Mouse (Mus musculus) CH12.LX (cell line): Measurements from ENCODE around the gene Egfl7. TPM values are rescaled to one million over a fixed set of nuclear protein-coding genes. Genes with fewer than 3 reads are reported as not detected.

Source experiments
- DNase-seq: peaks from one replicate; pipeline ENCODE4 v3.0.0-alpha.2; 2013; ENCODE audit errors: extremely low read depth
- H3K27ac ChIP-seq: 2 replicates; pipeline ENCODE4 v1.5.1; 2012; ENCODE audit warnings: low read depth, mild to moderate bottlenecking, control low read depth, moderate library complexity; ENCODE audit not compliant: insufficient read depth
- H3K27me3 ChIP-seq: replicated peaks from 2 replicates; pipeline ENCODE3; 2012; ENCODE audit warnings: inconsistent platforms
- H3K36me3 ChIP-seq, 2 experiments: replicated peaks in 1 of 2; 2 replicates each; pipeline versions ENCODE3 to v1.6.1; 2012; ENCODE audit warnings: inconsistent platforms in 1 of 2, low read length in 1 of 2, mild to moderate bottlenecking in 1 of 2, mixed read lengths in 1 of 2, moderate library complexity in 1 of 2; ENCODE audit not compliant: control insufficient read depth in 1 of 2, insufficient read depth in 1 of 2
- H3K4me1 ChIP-seq, 2 experiments: 2 replicates each; pipeline ENCODE4 v1.6.1; 2012; ENCODE audit warnings: inconsistent platforms in 1 of 2, moderate library complexity in 1 of 2; ENCODE audit not compliant: insufficient read depth in 2 of 2, control insufficient read depth in 1 of 2
- H3K4me2 ChIP-seq: 2 replicates; pipeline ENCODE4 v1.6.1; 2012; ENCODE audit warnings: low read depth, mild to moderate bottlenecking, control low read depth; ENCODE audit not compliant: poor library complexity, insufficient read depth, severe bottlenecking
- H3K4me3 ChIP-seq, 3 experiments: fragments of 150-350 bp in 1 of 3; sonication (generic) in 1 of 3; replicated peaks in 1 of 3; 2 replicates each; pipeline versions ENCODE3 to v1.5.1; 2011 to 2012; ENCODE audit warnings: low read depth in 2 of 3, low read length in 2 of 3, mild to moderate bottlenecking in 2 of 3, moderate library complexity in 2 of 3, control low read depth in 1 of 3, improper control_type of control experiment in 1 of 3, inconsistent platforms in 1 of 3, mixed read lengths in 1 of 3; ENCODE audit not compliant: poor library complexity in 1 of 3
- H3K79me2 ChIP-seq: replicated peaks from 2 replicates; pipeline ENCODE4 v1.6.1; 2012; ENCODE audit warnings: mild to moderate bottlenecking, moderate library complexity; ENCODE audit not compliant: control insufficient read depth, poor library complexity, insufficient read depth, severe bottlenecking; ENCODE audit errors: extremely low read depth
- H3K9ac ChIP-seq: 2 replicates; pipeline ENCODE4 v1.6.1; 2012; ENCODE audit warnings: low read depth, mild to moderate bottlenecking, control low read depth, moderate library complexity; ENCODE audit not compliant: insufficient read depth
- H3K9me3 ChIP-seq: replicated peaks from 2 replicates; pipeline ENCODE3; 2012; ENCODE audit warnings: low read length, inconsistent platforms, mixed read lengths
- BHLHE40 ChIP-seq: IDR thresholded peaks from 2 replicates; pipeline ENCODE4 v1.6.1; 2011; ENCODE audit warnings: mild to moderate bottlenecking, low read depth, low read length, improper control_type of control experiment
- CHD1 ChIP-seq: IDR thresholded peaks from 2 replicates; pipeline ENCODE4 v1.6.1; 2012; ENCODE audit warnings: low read depth, low read length, improper control_type of control experiment, inconsistent platforms
- CTCF ChIP-seq, 2 experiments: IDR thresholded peaks in 1 of 2; conservative IDR thresholded peaks in 1 of 2; 2 replicates each; pipeline ENCODE4 v1.5.1; 2011 to 2012; ENCODE audit warnings: low read depth in 2 of 2, low read length in 2 of 2, improper control_type of control experiment in 1 of 2, inconsistent platforms in 1 of 2, mild to moderate bottlenecking in 1 of 2, moderate library complexity in 1 of 2
- E2F4 ChIP-seq: IDR thresholded peaks from 2 replicates; pipeline ENCODE4 v1.6.1; 2011; ENCODE audit warnings: low read depth, low read length, improper control_type of control experiment; ENCODE audit not compliant: insufficient replicate concordance
- EP300 ChIP-seq: IDR thresholded peaks from 2 replicates; pipeline ENCODE4 v1.6.1; 2011; ENCODE audit warnings: low read length, improper control_type of control experiment
- ETS1 ChIP-seq: conservative IDR thresholded peaks from 2 replicates; pipeline ENCODE4 v1.6.1; 2012; ENCODE audit warnings: low read depth, mild to moderate bottlenecking, inconsistent platforms, low read length, improper control_type of control experiment, moderate library complexity
- GABPA ChIP-seq: IDR thresholded peaks from 2 replicates; pipeline ENCODE4 v1.6.1; 2012; ENCODE audit warnings: low read depth, low read length, improper control_type of control experiment, inconsistent platforms; ENCODE audit not compliant: insufficient replicate concordance
- HCFC1 ChIP-seq: IDR thresholded peaks from 2 replicates; pipeline ENCODE4 v1.6.1; 2012; ENCODE audit warnings: low read depth, mild to moderate bottlenecking, inconsistent platforms, low read length, improper control_type of control experiment
- IRF4 ChIP-seq: IDR thresholded peaks from 2 replicates; pipeline ENCODE4 v1.6.1; 2014; ENCODE audit warnings: low read depth, mild to moderate bottlenecking, inconsistent platforms, low read length, improper control_type of control experiment
- JUN ChIP-seq: IDR thresholded peaks from 2 replicates; pipeline ENCODE4 v1.6.1; 2011; ENCODE audit warnings: low read depth, mild to moderate bottlenecking, low read length, improper control_type of control experiment, moderate library complexity; ENCODE audit not compliant: insufficient read depth
- KAT2A ChIP-seq: IDR thresholded peaks from 2 replicates; pipeline ENCODE4 v1.6.1; 2012; ENCODE audit warnings: low read length, improper control_type of control experiment, inconsistent platforms; ENCODE audit not compliant: insufficient replicate concordance
- MAFK ChIP-seq: IDR thresholded peaks from 2 replicates; pipeline ENCODE4 v1.6.1; 2011; ENCODE audit warnings: low read length, improper control_type of control experiment; ENCODE audit not compliant: insufficient replicate concordance
- MAX ChIP-seq: IDR thresholded peaks from 2 replicates; pipeline ENCODE4 v1.6.1; 2011; ENCODE audit warnings: low read length, improper control_type of control experiment
- MAZ ChIP-seq: IDR thresholded peaks from 2 replicates; pipeline ENCODE4 v1.6.1; 2012; ENCODE audit warnings: low read depth, mild to moderate bottlenecking, inconsistent platforms, low read length, improper control_type of control experiment, moderate library complexity
- MEF2A ChIP-seq: IDR thresholded peaks from 2 replicates; pipeline ENCODE4 v1.6.1; 2014; ENCODE audit warnings: low read depth, mild to moderate bottlenecking, inconsistent platforms, low read length, improper control_type of control experiment, borderline replicate concordance
- MXI1 ChIP-seq: IDR thresholded peaks from 2 replicates; pipeline ENCODE4 v1.6.1; 2011; ENCODE audit warnings: mild to moderate bottlenecking, low read depth, low read length, improper control_type of control experiment
- NRF1 ChIP-seq: IDR thresholded peaks from 2 replicates; pipeline ENCODE4 v1.6.1; 2014; ENCODE audit warnings: low read depth, mild to moderate bottlenecking, inconsistent platforms, low read length, improper control_type of control experiment, moderate library complexity
- PAX5 ChIP-seq: IDR thresholded peaks from 2 replicates; pipeline ENCODE4 v1.6.1; 2012; ENCODE audit warnings: low read length, inconsistent platforms, mixed read lengths
- POLR2A ChIP-seq: IDR thresholded peaks from 2 replicates; pipeline ENCODE4 v1.6.1; 2011; ENCODE audit warnings: low read depth, mild to moderate bottlenecking, improper control_type of control experiment, low read length
- POLR2AphosphoS2 ChIP-seq: IDR thresholded peaks from 2 replicates; pipeline ENCODE4 v1.6.1; 2011; ENCODE audit warnings: low read depth, low read length, improper control_type of control experiment
- RAD21 ChIP-seq: IDR thresholded peaks from 2 replicates; pipeline ENCODE4 v1.6.1; 2011; ENCODE audit warnings: low read depth, mild to moderate bottlenecking, low read length, improper control_type of control experiment, moderate library complexity
- RCOR1 ChIP-seq: conservative IDR thresholded peaks from 2 replicates; pipeline ENCODE4 v1.6.1; 2012; ENCODE audit warnings: low read depth, mild to moderate bottlenecking, inconsistent platforms, low read length, improper control_type of control experiment
- SIN3A ChIP-seq: IDR thresholded peaks from 2 replicates; pipeline ENCODE4 v1.6.1; 2012; ENCODE audit warnings: low read length, improper control_type of control experiment, inconsistent platforms
- SMC3 ChIP-seq: IDR thresholded peaks from 2 replicates; pipeline ENCODE4 v1.6.1; 2011; ENCODE audit warnings: low read depth, low read length, improper control_type of control experiment
- TBP ChIP-seq: conservative IDR thresholded peaks from 2 replicates; pipeline ENCODE4 v1.6.1; 2011; ENCODE audit warnings: low read depth, low read length, improper control_type of control experiment
- TCF12 ChIP-seq: IDR thresholded peaks from 2 replicates; pipeline ENCODE4 v1.6.1; 2014; ENCODE audit warnings: low read depth, mild to moderate bottlenecking, inconsistent platforms, low read length, improper control_type of control experiment
- UBTF ChIP-seq: IDR thresholded peaks from 2 replicates; pipeline ENCODE4 v1.6.1; 2012; ENCODE audit warnings: low read depth, mild to moderate bottlenecking, inconsistent platforms, low read length, improper control_type of control experiment, moderate library complexity
- USF2 ChIP-seq: conservative IDR thresholded peaks from 2 replicates; pipeline ENCODE4 v1.6.1; 2011; ENCODE audit warnings: low read depth, low read length, improper control_type of control experiment
- ZC3H11A ChIP-seq: IDR thresholded peaks from 2 replicates; pipeline ENCODE4 v1.6.1; 2012; ENCODE audit warnings: low read depth, mild to moderate bottlenecking, inconsistent platforms, low read length, improper control_type of control experiment
- ZKSCAN1 ChIP-seq: IDR thresholded peaks from 2 replicates; pipeline ENCODE4 v1.6.1; 2012; ENCODE audit warnings: low read depth, inconsistent platforms, low read length, improper control_type of control experiment, borderline replicate concordance
- ZMIZ1 ChIP-seq: IDR thresholded peaks from 2 replicates; pipeline ENCODE4 v1.6.1; 2012; ENCODE audit warnings: low read depth, mild to moderate bottlenecking, inconsistent platforms, low read length, improper control_type of control experiment
- ZNF384 ChIP-seq: IDR thresholded peaks from 2 replicates; pipeline ENCODE4 v1.6.1; 2012; ENCODE audit warnings: low read depth, low read length, improper control_type of control experiment, inconsistent platforms
- dilution Hi-C: fragments of 300-500 bp; cut with MboI; formaldehyde crosslinking; loops from 2 replicates; pipeline ENCODE4 v1.14.3; 2020; ENCODE audit warnings: low sequenced_read_pairs; ENCODE audit not compliant: extremely low pct_unique_long_range_greater_than_20kb, extremely low pct_ligation_motif_present
- in situ Hi-C: fragments of 300-500 bp; cut with MboI; formaldehyde crosslinking; loops from 3 replicates; pipeline ENCODE4 v1.14.3; 2019; ENCODE audit warnings: low sequenced_read_pairs, low pct_ligation_motif_present, low pct_unique_long_range_greater_than_20kb, mixed read lengths
- polyA plus RNA-seq: library from polyadenylated mRNA; unstranded; fragments of >175 nt; gene quantifications from 2 replicates; pipeline ENCODE4 v1.2.1, GENCODE M21; 2012; ENCODE audit warnings: low read depth; ENCODE audit not compliant: insufficient read length
- total RNA-seq, 2 experiments: library from RNA; depleted of rRNA; stranded (reverse); fragments of 300-350 nt in 1 of 2; fragments of >200 nt in 1 of 2; gene quantifications; 2 replicates each; pipeline ENCODE4 v1.2.3; 2012 to 2014

The Egfl7 gene
- total and polyA plus RNA-seq, 3 experiments = 20.1 to 39.3 (median 24.7) TPM

DNA sequence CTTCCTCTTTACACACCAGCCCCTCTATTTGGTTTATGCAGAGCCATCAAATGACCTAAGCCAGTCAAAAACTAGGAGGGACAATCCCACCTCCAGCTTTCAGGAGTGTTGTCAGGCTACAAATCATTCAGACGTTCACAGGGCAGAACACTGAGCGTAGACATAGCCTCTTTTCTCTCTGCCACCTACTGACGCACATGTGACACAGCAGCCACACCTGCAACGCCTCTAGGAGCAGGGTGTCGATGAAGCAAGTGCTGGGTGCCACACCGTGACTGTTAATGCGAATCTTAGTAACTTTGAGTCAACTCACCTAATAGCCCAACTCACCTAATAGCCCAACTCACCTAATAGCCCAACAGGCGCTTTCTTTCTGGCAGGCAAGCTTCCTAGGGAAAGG, 59.3 kb downstream of the Egfl7 start (continued):
- TF ChIP-seq CTCF (conservative IDR thresholded peaks at IDR 0.05 in 1 of 2, IDR thresholded peaks at IDR 0.05 in 1 of 2; ENCODE audit: low read depth in 2 of 2, low read length in 2 of 2) (peak; percentile 22 to 66; a peak in 3 of 4 replicates), UBTF (no peak), MAZ (no peak), BHLHE40 (no peak), POLR2AphosphoS2 (peak; percentile 43; the same call in 1 of the 2 replicates), MEF2A (no peak)
- TF ChIP-seq, all 38 proteins: peak for 10

- in situ Hi-C loops (loop anchor here (5.0 kb wide), 1 partner anchor 397 kb away; no protein-coding TSS in a partner anchor), dilution Hi-C loops (no loop called here)
- peaks cover 29% of the 10 kb centered on the region for H3K79me2 ChIP-seq
- no peaks in the 10 kb centered on the region for H3K9me3 ChIP-seq
- peak overlapping the region; percentile 92 to 98 (median 96) for H3K4me3 ChIP-seq
- DNase-seq = peak; percentile 94
- no peaks in the 10 kb centered on the region for H3K27me3 ChIP-seq
- H3K27ac ChIP-seq = peak overlapping the region; percentile 47
- peak overlapping the region; percentile 96 for H3K9ac ChIP-seq
- H3K36me3 ChIP-seq = peaks cover 28 to 39% of the 10 kb centered on the region in 2 experiments
- peaks cover 6 to 35% of the 10 kb centered on the region in 2 experiments for H3K4me1 ChIP-seq
- H3K4me2 ChIP-seq = peak overlapping the region; percentile 4; the same call in 1 of the 2 replicates
- TF ChIP-seq PAX5 (no peak), SIN3A (peak; percentile 79), KAT2A (peak; percentile 89; the same call in 1 of the 2 replicates), SMC3 (peak; percentile 35; the same call in 1 of the 2 replicates), MAZ (no peak), MXI1 (peak; percentile 69; the same call in 1 of the 2 replicates), ETS1 (no peak; the same call in 1 of the 2 replicates), MAX (peak; percentile 86), ZMIZ1 (peak; percentile 95), CTCF (conservative IDR thresholded peaks at IDR 0.05 in 1 of 2, IDR thresholded peaks at IDR 0.05 in 1 of 2; ENCODE audit: low read depth in 2 of 2, low read length in 2 of 2) (peak; percentile 48 to 95; a peak in 3 of 4 replicates), NRF1 (peak; percentile 68), GABPA (no peak), UBTF (no peak), TCF12 (peak; percentile 93), JUN (no peak), ZNF384 (no peak), TBP (peak; percentile 98), RCOR1 (no peak), IRF4 (peak; percentile 66; the same call in 1 of the 2 replicates), RAD21 (no peak), POLR2A (peak; percentile 99), EP300 (no peak), POLR2AphosphoS2 (peak; percentile 76; the same call in 1 of the 2 replicates), BHLHE40 (no peak), USF2 (no peak), ZKSCAN1 (no peak), E2F4 (no peak), HCFC1 (peak; percentile 88), MEF2A (peak; percentile 63; the same call in 1 of the 2 replicates), MAFK (no peak), ZC3H11A (no peak), CHD1 (no peak)
Measured at GRCm38 (mm10) chr2:26639838-26640830, 60.3 kb downstream of the Egfl7 start.
